Mouse (Mus musculus) bone marrow macrophage, adult 2 months (primary cell): Measurements from ENCODE around the gene St3gal3.

Experiments
- CTCF ChIP-seq: IDR thresholded peaks from 2 replicates; pipeline ENCODE4 v1.5.1; 2012; ENCODE audit warnings: low read depth, mild to moderate bottlenecking, low read length, moderate library complexity
- POLR2A ChIP-seq: IDR thresholded peaks from 2 replicates; pipeline ENCODE4 v1.6.1; 2012; ENCODE audit warnings: mild to moderate bottlenecking, low read depth, low read length, borderline replicate concordance

GRCm38 (mm10) chr4:118081608-118082331 is 52.9 kb downstream of the St3gal3 start:
- TF ChIP-seq CTCF (no peak), POLR2A (no peak)
